Mouse (Mus musculus): ENCODE measurements around the gene Pld6. TPM values are rescaled to one million over a fixed set of nuclear protein-coding genes. Genes with fewer than 3 reads are reported as not detected.

Gene Pld6
- total and polyA plus RNA-seq, 3 experiments: not detected

DNA sequence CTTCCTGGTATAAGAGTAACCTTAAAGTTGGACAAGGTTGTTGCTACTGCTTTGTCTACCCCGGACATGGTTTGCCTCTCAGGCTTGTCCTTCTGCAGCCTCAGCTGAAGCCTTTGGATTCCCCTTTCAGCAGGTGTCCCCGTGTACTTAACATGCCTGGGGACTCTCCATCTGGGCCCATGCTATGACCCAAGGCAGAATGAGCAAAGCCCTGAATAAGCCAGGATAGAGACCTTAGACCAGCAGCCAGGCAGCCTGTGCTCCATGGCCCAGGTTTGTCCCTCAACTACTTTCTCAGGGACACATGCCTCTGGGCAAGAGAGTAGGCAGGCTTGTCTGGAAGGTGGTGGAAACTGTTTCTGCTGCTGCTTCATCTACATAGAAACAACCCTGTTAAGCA is 44.1 kb downstream of the Pld6 start:
- peaks cover 23 to 75% of the 10 kb centered on the region in 2 experiments for H3K36me3 ChIP-seq (replicated peaks in 1 of 2; ENCODE audit: control insufficient read depth in 1 of 2, insufficient read depth in 1 of 2, low read length in 1 of 2)
- DNase-seq (ENCODE audit: extremely low read depth): no peak
- no peaks in the 10 kb centered on the region for H3K9me3 ChIP-seq (replicated peaks; ENCODE audit: low read length)
- H3K4me2 ChIP-seq (ENCODE audit: insufficient read depth, low read depth, poor library complexity, severe bottlenecking): no peak overlapping the region
- no peak overlapping the region for H3K4me3 ChIP-seq (replicated peaks in 1 of 3; ENCODE audit: low read depth in 2 of 3, low read length in 2 of 3, poor library complexity in 1 of 3)
- peaks cover 0 to 18% of the 10 kb centered on the region in 2 experiments; a peak in 2 of 4 replicates for H3K4me1 ChIP-seq (ENCODE audit: control insufficient read depth in 1 of 2, insufficient read depth in 2 of 2)
- no peak overlapping the region for H3K27ac ChIP-seq (ENCODE audit: insufficient read depth, low read depth)
- TF ChIP-seq TBP (conservative IDR thresholded peaks at IDR 0.05; ENCODE audit: low read depth, low read length): no peak
- no peak for TF ChIP-seq ZKSCAN1 (IDR thresholded peaks at IDR 0.05; ENCODE audit: borderline replicate concordance, low read depth, low read length)
- TF ChIP-seq MEF2A (IDR thresholded peaks at IDR 0.05; ENCODE audit: borderline replicate concordance, low read depth, low read length): no peak
- no peak for TF ChIP-seq USF1 (IDR thresholded peaks at IDR 0.05; ENCODE audit: low read depth, low read length)
- TF ChIP-seq E2F4 (IDR thresholded peaks at IDR 0.05; ENCODE audit: insufficient replicate concordance, low read depth, low read length): no peak
- no peak for TF ChIP-seq USF2 (conservative IDR thresholded peaks at IDR 0.05; ENCODE audit: low read depth, low read length)
- no peak for TF ChIP-seq SMC3 (IDR thresholded peaks at IDR 0.05; ENCODE audit: low read depth, low read length)
- no peak for TF ChIP-seq MAX (IDR thresholded peaks at IDR 0.05; ENCODE audit: low read length)
- no peak for TF ChIP-seq POLR2AphosphoS2 (IDR thresholded peaks at IDR 0.05; ENCODE audit: low read depth, low read length)
- no peak for TF ChIP-seq JUND (conservative IDR thresholded peaks at IDR 0.05; ENCODE audit: low read depth, low read length)
- TF ChIP-seq SIN3A (IDR thresholded peaks at IDR 0.05; ENCODE audit: low read length): no peak
- TF ChIP-seq UBTF (IDR thresholded peaks at IDR 0.05; ENCODE audit: low read depth, low read length): no peak
- no peak for TF ChIP-seq NRF1 (IDR thresholded peaks at IDR 0.05; ENCODE audit: low read depth, low read length)
- H3K9ac ChIP-seq (ENCODE audit: insufficient read depth, low read depth): no peak overlapping the region
- H3K27me3 ChIP-seq (replicated peaks): no peaks in the 10 kb centered on the region
- no peaks in the 10 kb centered on the region for H3K79me2 ChIP-seq (replicated peaks; ENCODE audit: control insufficient read depth, extremely low read depth, insufficient read depth, poor library complexity, severe bottlenecking)
- dilution Hi-C loops (cut with MboI; ENCODE audit: extremely low pct_ligation_motif_present, extremely low pct_unique_long_range_greater_than_20kb, low sequenced_read_pairs) (no loop called here), in situ Hi-C loops (cut with MboI; ENCODE audit: low pct_ligation_motif_present, low pct_unique_long_range_greater_than_20kb, low sequenced_read_pairs) (no loop called here)

DNA sequence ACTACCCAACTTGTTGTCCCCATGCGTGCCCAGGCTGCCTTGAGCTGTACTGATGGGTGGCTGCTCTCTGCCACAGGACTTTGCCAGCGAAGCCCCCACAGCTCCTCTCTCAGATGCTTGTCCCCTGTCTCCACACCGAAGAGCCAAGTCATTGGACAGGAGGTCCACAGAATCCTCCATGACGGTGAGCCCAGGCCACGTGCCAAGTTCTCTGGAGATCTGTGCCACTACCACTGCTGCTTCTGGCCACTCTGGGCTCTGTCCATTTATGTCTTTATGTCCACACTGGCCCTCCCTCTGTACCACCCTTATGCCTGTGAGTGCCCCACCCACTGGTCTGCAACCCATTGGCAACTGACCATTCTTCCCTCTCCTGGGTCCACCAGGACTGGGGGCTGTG is 45.5 kb downstream of the Pld6 start:
- no peaks in the 10 kb centered on the region for H3K79me2 ChIP-seq (replicated peaks; ENCODE audit: control insufficient read depth, extremely low read depth, insufficient read depth, poor library complexity, severe bottlenecking)
- dilution Hi-C loops (cut with MboI; ENCODE audit: extremely low pct_ligation_motif_present, extremely low pct_unique_long_range_greater_than_20kb, low sequenced_read_pairs) (no loop called here), in situ Hi-C loops (cut with MboI; ENCODE audit: low pct_ligation_motif_present, low pct_unique_long_range_greater_than_20kb, low sequenced_read_pairs) (no loop called here)

GRCm38 (mm10) chr11:59739996-59740395 is 47.4 kb downstream of the Pld6 start:
- no peak for TF ChIP-seq ZMIZ1 (IDR thresholded peaks at IDR 0.05; ENCODE audit: low read depth, low read length)
- TF ChIP-seq E2F4 (IDR thresholded peaks at IDR 0.05; ENCODE audit: insufficient replicate concordance, low read depth, low read length): no peak
- no peak for TF ChIP-seq MEF2A (IDR thresholded peaks at IDR 0.05; ENCODE audit: borderline replicate concordance, low read depth, low read length)
- no peak for TF ChIP-seq RCOR1 (conservative IDR thresholded peaks at IDR 0.05; ENCODE audit: low read depth, low read length)
- TF ChIP-seq GABPA (IDR thresholded peaks at IDR 0.05; ENCODE audit: insufficient replicate concordance, low read depth, low read length): no peak
- TF ChIP-seq CHD2 (IDR thresholded peaks at IDR 0.05; ENCODE audit: low read length): no peak
- TF ChIP-seq CHD1 (IDR thresholded peaks at IDR 0.05; ENCODE audit: low read depth, low read length): no peak
- no peak for TF ChIP-seq TCF12 (IDR thresholded peaks at IDR 0.05; ENCODE audit: low read depth, low read length)
- TF ChIP-seq POLR2A (IDR thresholded peaks at IDR 0.05; ENCODE audit: low read depth, low read length): no peak
- TF ChIP-seq POLR2AphosphoS2 (IDR thresholded peaks at IDR 0.05; ENCODE audit: low read depth, low read length): no peak
- TF ChIP-seq MYC (IDR thresholded peaks at IDR 0.05; ENCODE audit: low read depth, low read length): no peak
- TF ChIP-seq PAX5 (IDR thresholded peaks at IDR 0.05; ENCODE audit: low read length): no peak
- no peak overlapping the region for H3K27ac ChIP-seq (ENCODE audit: insufficient read depth, low read depth)
- no peak overlapping the region for H3K4me3 ChIP-seq (replicated peaks in 1 of 3; ENCODE audit: low read depth in 2 of 3, low read length in 2 of 3, poor library complexity in 1 of 3)
- H3K79me2 ChIP-seq (replicated peaks; ENCODE audit: control insufficient read depth, extremely low read depth, insufficient read depth, poor library complexity, severe bottlenecking): no peaks in the 10 kb centered on the region
- no peak overlapping the region for H3K4me2 ChIP-seq (ENCODE audit: insufficient read depth, low read depth, poor library complexity, severe bottlenecking)
- no peaks in the 10 kb centered on the region for H3K9me3 ChIP-seq (replicated peaks; ENCODE audit: low read length)
- no peak overlapping the region for H3K9ac ChIP-seq (ENCODE audit: insufficient read depth, low read depth)
- dilution Hi-C loops (cut with MboI; ENCODE audit: extremely low pct_ligation_motif_present, extremely low pct_unique_long_range_greater_than_20kb, low sequenced_read_pairs): no loop called here
- H3K4me1 ChIP-seq (ENCODE audit: control insufficient read depth in 1 of 2, insufficient read depth in 2 of 2): peaks cover 0 to 18% of the 10 kb centered on the region in 2 experiments; a peak in 2 of 4 replicates
- in situ Hi-C loops (cut with MboI; ENCODE audit: low pct_ligation_motif_present, low pct_unique_long_range_greater_than_20kb, low sequenced_read_pairs): no loop called here
- no peaks in the 10 kb centered on the region for H3K27me3 ChIP-seq (replicated peaks)
- DNase-seq (ENCODE audit: extremely low read depth): peak; percentile 36
- peaks cover 34 to 96% of the 10 kb centered on the region in 2 experiments for H3K36me3 ChIP-seq (replicated peaks in 1 of 2; ENCODE audit: control insufficient read depth in 1 of 2, insufficient read depth in 1 of 2, low read length in 1 of 2)

More for the DNA sequence above, 45.5 kb downstream of the Pld6 start:
- H3K4me3 ChIP-seq (replicated peaks in 1 of 3; ENCODE audit: low read depth in 2 of 3, low read length in 2 of 3, poor library complexity in 1 of 3): no peak overlapping the region
- peaks cover 30 to 85% of the 10 kb centered on the region in 2 experiments for H3K36me3 ChIP-seq (replicated peaks in 1 of 2; ENCODE audit: control insufficient read depth in 1 of 2, insufficient read depth in 1 of 2, low read length in 1 of 2)
- H3K4me2 ChIP-seq (ENCODE audit: insufficient read depth, low read depth, poor library complexity, severe bottlenecking): no peak overlapping the region
- no peak overlapping the region for H3K9ac ChIP-seq (ENCODE audit: insufficient read depth, low read depth)
- no peak for TF ChIP-seq ZMIZ1 (IDR thresholded peaks at IDR 0.05; ENCODE audit: low read depth, low read length)
- no peak for TF ChIP-seq MAFK (IDR thresholded peaks at IDR 0.05; ENCODE audit: insufficient replicate concordance, low read length)
- no peak for TF ChIP-seq IRF4 (IDR thresholded peaks at IDR 0.05; ENCODE audit: low read depth, low read length)
- no peaks in the 10 kb centered on the region for H3K9me3 ChIP-seq (replicated peaks; ENCODE audit: low read length)
- H3K27me3 ChIP-seq (replicated peaks): no peaks in the 10 kb centered on the region
- DNase-seq (ENCODE audit: extremely low read depth): no peak
- H3K4me1 ChIP-seq (ENCODE audit: control insufficient read depth in 1 of 2, insufficient read depth in 2 of 2): peaks cover 0 to 18% of the 10 kb centered on the region in 2 experiments; a peak in 2 of 4 replicates
- no peak overlapping the region for H3K27ac ChIP-seq (ENCODE audit: insufficient read depth, low read depth)
